Mouse (Mus musculus) MEL (cell line): ENCODE data around the gene Olfr1412. TPM values are rescaled to one million over a fixed set of nuclear protein-coding genes. Genes with fewer than 3 reads are reported as not detected.

ENCODE experiments used
- DNase-seq: peaks from one replicate; pipeline ENCODE4 v3.0.0; 2011; ENCODE audit warnings: low read depth, low spot score
- H3K27ac ChIP-seq: 2 replicates; pipeline ENCODE4 v1.5.1; 2012; ENCODE audit warnings: low read depth, mild to moderate bottlenecking, control low read depth, low read length, moderate library complexity; ENCODE audit not compliant: control insufficient read depth
- H3K27me3 ChIP-seq, 2 experiments: fragments of 150-350 bp in 1 of 2; sonication (generic) in 1 of 2; 2 replicates each; pipeline ENCODE4 v1.6.1; 2012; ENCODE audit warnings: low read length in 2 of 2, mild to moderate bottlenecking in 2 of 2, improper control_type of control experiment in 1 of 2, moderate library complexity in 1 of 2; ENCODE audit not compliant: insufficient read depth in 2 of 2, control insufficient read depth in 1 of 2
- H3K36me3 ChIP-seq, 2 experiments: 2 replicates each; pipeline ENCODE4 v1.6.1; 2012 to 2014; ENCODE audit warnings: low read length in 2 of 2, improper control_type of control experiment in 1 of 2, inconsistent platforms in 1 of 2, mild to moderate bottlenecking in 1 of 2; ENCODE audit not compliant: insufficient read depth in 2 of 2, control insufficient read depth in 1 of 2
- H3K4me1 ChIP-seq, 2 experiments: fragments of 150-350 bp in 1 of 2; sonication (generic) in 1 of 2; 2 replicates each; pipeline ENCODE4 v1.6.1; 2012; ENCODE audit warnings: low read length in 2 of 2, improper control_type of control experiment in 1 of 2, mild to moderate bottlenecking in 1 of 2; ENCODE audit not compliant: insufficient read depth in 2 of 2, control insufficient read depth in 1 of 2
- H3K4me3 ChIP-seq, 2 experiments: fragments of 150-350 bp in 1 of 2; sonication (generic) in 1 of 2; 2 replicates each; pipeline ENCODE4 v1.5.1; 2012; ENCODE audit warnings: low read depth in 2 of 2, low read length in 2 of 2, mild to moderate bottlenecking in 2 of 2, moderate library complexity in 2 of 2, control low read depth in 1 of 2, improper control_type of control experiment in 1 of 2; ENCODE audit not compliant: control insufficient read depth in 1 of 2, insufficient read depth in 1 of 2
- H3K79me2 ChIP-seq: 2 replicates; pipeline ENCODE4 v1.6.1; 2012; ENCODE audit warnings: mild to moderate bottlenecking, low read length, moderate library complexity; ENCODE audit not compliant: control insufficient read depth, poor library complexity, insufficient read depth
- H3K9ac ChIP-seq: 2 replicates; pipeline ENCODE4 v1.6.1; 2012; ENCODE audit warnings: low read depth, mild to moderate bottlenecking, control low read depth, low read length, moderate library complexity; ENCODE audit not compliant: control insufficient read depth, poor library complexity, severe bottlenecking
- H3K9me3 ChIP-seq: fragments of 150-350 bp; sonication (generic); replicated peaks from 2 replicates; pipeline ENCODE4 v1.6.1; 2012; ENCODE audit warnings: mild to moderate bottlenecking, low read length, improper control_type of control experiment, moderate library complexity; ENCODE audit not compliant: insufficient read depth
- BHLHE40 ChIP-seq: IDR thresholded peaks from 2 replicates; pipeline ENCODE4 v1.6.1; 2012; ENCODE audit warnings: low read depth, mild to moderate bottlenecking, inconsistent platforms, low read length, improper control_type of control experiment, borderline replicate concordance
- CHD1 ChIP-seq: IDR thresholded peaks from 2 replicates; pipeline ENCODE4 v1.6.1; 2012; ENCODE audit warnings: low read depth, mild to moderate bottlenecking, inconsistent platforms, low read length, improper control_type of control experiment
- CTCF ChIP-seq, 3 experiments: IDR thresholded peaks in 2 of 3; conservative IDR thresholded peaks in 1 of 3; 2 replicates each; pipeline ENCODE4 v1.5.1; 2011 to 2012; ENCODE audit warnings: low read length in 3 of 3, low read depth in 2 of 3, mild to moderate bottlenecking in 2 of 3, improper control_type of control experiment in 1 of 3, inconsistent platforms in 1 of 3, mixed read lengths in 1 of 3, moderate library complexity in 1 of 3; ENCODE audit not compliant: control insufficient read depth in 1 of 3, insufficient read depth in 1 of 3, poor library complexity in 1 of 3, severe bottlenecking in 1 of 3
- E2F4 ChIP-seq: IDR thresholded peaks from 2 replicates; pipeline ENCODE4 v1.6.1; 2011; ENCODE audit warnings: low read depth, low read length, improper control_type of control experiment, borderline replicate concordance
- EP300 ChIP-seq, 2 experiments: IDR thresholded peaks; 2 replicates each; pipeline ENCODE4 v1.6.1; 2011; ENCODE audit warnings: improper control_type of control experiment in 2 of 2, low read length in 2 of 2, low read depth in 1 of 2, mild to moderate bottlenecking in 1 of 2
- GABPA ChIP-seq: IDR thresholded peaks from 2 replicates; pipeline ENCODE4 v1.6.1; 2012; ENCODE audit warnings: low read depth, mild to moderate bottlenecking, inconsistent platforms, low read length, improper control_type of control experiment, moderate library complexity
- HCFC1 ChIP-seq: IDR thresholded peaks from 2 replicates; pipeline ENCODE4 v1.6.1; 2012; ENCODE audit warnings: low read depth, mild to moderate bottlenecking, inconsistent platforms, low read length, improper control_type of control experiment, moderate library complexity
- JUND ChIP-seq: IDR thresholded peaks from 2 replicates; pipeline ENCODE4 v1.6.1; 2011; ENCODE audit warnings: low read depth, mild to moderate bottlenecking, improper control_type of control experiment, low read length
- KAT2A ChIP-seq: conservative IDR thresholded peaks from 2 replicates; pipeline ENCODE4 v1.6.1; 2012; ENCODE audit warnings: low read depth, low read length, improper control_type of control experiment, inconsistent platforms
- MAFK ChIP-seq: IDR thresholded peaks from 2 replicates; pipeline ENCODE4 v1.6.1; 2011; ENCODE audit warnings: low read depth, mild to moderate bottlenecking, low read length, improper control_type of control experiment, borderline replicate concordance
- MYC ChIP-seq: IDR thresholded peaks from 2 replicates; pipeline ENCODE4 v1.6.1; 2011; ENCODE audit warnings: low read depth, mild to moderate bottlenecking, low read length, improper control_type of control experiment, moderate library complexity
- NELFE ChIP-seq: IDR thresholded peaks from 2 replicates; pipeline ENCODE4 v1.6.1; 2011; ENCODE audit warnings: low read depth, low read length, improper control_type of control experiment
- NRF1 ChIP-seq: IDR thresholded peaks from 2 replicates; pipeline ENCODE4 v1.6.1; 2014; ENCODE audit warnings: low read depth, mild to moderate bottlenecking, inconsistent platforms, low read length, improper control_type of control experiment, moderate library complexity; ENCODE audit not compliant: poor library complexity, insufficient read depth, severe bottlenecking
- POLR2AphosphoS2 ChIP-seq: IDR thresholded peaks from 2 replicates; pipeline ENCODE4 v1.6.1; 2011; ENCODE audit warnings: low read length, improper control_type of control experiment
- RCOR1 ChIP-seq: IDR thresholded peaks from 2 replicates; pipeline ENCODE4 v1.6.1; 2012; ENCODE audit warnings: low read depth, mild to moderate bottlenecking, inconsistent platforms, low read length, improper control_type of control experiment
- SMC3 ChIP-seq: IDR thresholded peaks from 2 replicates; pipeline ENCODE4 v1.6.1; 2011; ENCODE audit warnings: low read depth, low read length, improper control_type of control experiment
- TBP ChIP-seq: IDR thresholded peaks from 2 replicates; pipeline ENCODE4 v1.8.0; 2011; ENCODE audit warnings: low read depth, low read length, improper control_type of control experiment
- UBTF ChIP-seq: IDR thresholded peaks from 2 replicates; pipeline ENCODE4 v1.6.1; 2012; ENCODE audit warnings: low read depth, mild to moderate bottlenecking, inconsistent platforms, low read length, improper control_type of control experiment, moderate library complexity, borderline replicate concordance; ENCODE audit not compliant: insufficient read depth
- ZMIZ1 ChIP-seq: IDR thresholded peaks from 2 replicates; pipeline ENCODE4 v1.6.1; 2012; ENCODE audit warnings: low read depth, mild to moderate bottlenecking, inconsistent platforms, low read length, improper control_type of control experiment, moderate library complexity
- polyA plus RNA-seq, 2 experiments: library from polyadenylated mRNA; stranded (reverse) in 1 of 2; unstranded in 1 of 2; fragments of >175 nt in 1 of 2; fragments of >200 nt in 1 of 2; gene quantifications; 2 replicates each; pipeline versions ENCODE4 v1.2.1 to v1.2.4; 2012; ENCODE audit warnings: low replicate concordance in 2 of 2, low read depth in 1 of 2; ENCODE audit not compliant: insufficient read length in 2 of 2, insufficient read depth in 1 of 2, missing spikeins in 1 of 2
- total RNA-seq: library from RNA; depleted of rRNA; stranded (reverse); fragments of 300-350 nt; gene quantifications from 2 replicates; pipeline ENCODE4 v1.2.3, GENCODE M21; 2012

The Olfr1412 gene
- total and polyA plus RNA-seq, 3 experiments, result not detected

DNA sequence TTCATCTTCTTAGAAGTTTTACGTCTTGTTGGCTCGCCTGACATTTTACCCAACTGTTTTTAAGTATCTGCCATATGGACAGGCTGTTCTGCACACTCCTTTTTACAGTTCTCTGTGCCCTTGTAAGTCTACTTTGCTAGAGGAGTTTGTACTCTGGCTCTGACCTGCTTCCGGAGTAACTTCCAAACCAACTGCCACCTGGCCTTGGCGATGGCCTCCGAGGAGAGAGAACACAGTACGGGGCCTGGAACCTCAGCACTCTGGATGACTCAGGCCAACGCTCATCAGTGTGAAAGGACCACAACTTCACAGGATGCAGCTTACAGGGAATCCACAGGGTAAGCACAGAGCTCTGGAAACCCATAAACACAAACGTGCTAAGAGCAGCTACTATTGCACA lies 48.1 kb downstream of the Olfr1412 start:
- H3K27ac ChIP-seq, result no peak overlapping the region
- H3K4me3 ChIP-seq, result no peak overlapping the region
- TF ChIP-seq JUND, result no peak
- H3K36me3 ChIP-seq, result peaks cover 0 to 2% of the 10 kb centered on the region in 2 experiments; a peak in 1 of 4 replicates
- peaks cover 1% of the 10 kb centered on the region; the same call in 1 of the 2 replicates for H3K79me2 ChIP-seq
- H3K4me1 ChIP-seq, result no peaks in the 10 kb centered on the region
- no peaks in the 10 kb centered on the region for H3K9me3 ChIP-seq
- DNase-seq, result no peak
- no peak overlapping the region for H3K9ac ChIP-seq
- H3K27me3 ChIP-seq, result no peaks in the 10 kb centered on the region

- DNase-seq, result no peak
- Histone ChIP-seq H3K4me1 (no peaks in the 10 kb centered on the region; a peak in 1 of 4 replicates), H3K9ac (no peak overlapping the region), H3K36me3 (peaks cover 1 to 2% of the 10 kb centered on the region in 2 experiments; a peak in 2 of 4 replicates), H3K27ac (no peak overlapping the region), H3K4me3 (no peak overlapping the region), H3K79me2 (peaks cover 9% of the 10 kb centered on the region; the same call in 1 of the 2 replicates), H3K9me3 (no peaks in the 10 kb centered on the region), H3K27me3 (no peaks in the 10 kb centered on the region)
- TF ChIP-seq CTCF (IDR thresholded peaks at IDR 0.05 in 2 of 3, conservative IDR thresholded peaks at IDR 0.05 in 1 of 3; ENCODE audit: control insufficient read depth in 1 of 3, insufficient read depth in 1 of 3, low read depth in 2 of 3, low read length in 3 of 3, poor library complexity in 1 of 3, severe bottlenecking in 1 of 3), result no peak
- TF ChIP-seq GABPA, result no peak
- no peak for TF ChIP-seq BHLHE40
- no peak for TF ChIP-seq NRF1
- no peak; the same call in 1 of the 2 replicates for TF ChIP-seq POLR2AphosphoS2
- TF ChIP-seq EP300 (IDR thresholded peaks at IDR 0.05; ENCODE audit: low read depth in 1 of 2, low read length in 2 of 2), result no peak
- TF ChIP-seq NELFE, result no peak
- TF ChIP-seq KAT2A, result no peak
- TF ChIP-seq MAFK, result no peak
- TF ChIP-seq MYC, result no peak
Observed at GRCm38 (mm10) chr1:92634569-92634968, 49.0 kb downstream of the Olfr1412 start.

DNA sequence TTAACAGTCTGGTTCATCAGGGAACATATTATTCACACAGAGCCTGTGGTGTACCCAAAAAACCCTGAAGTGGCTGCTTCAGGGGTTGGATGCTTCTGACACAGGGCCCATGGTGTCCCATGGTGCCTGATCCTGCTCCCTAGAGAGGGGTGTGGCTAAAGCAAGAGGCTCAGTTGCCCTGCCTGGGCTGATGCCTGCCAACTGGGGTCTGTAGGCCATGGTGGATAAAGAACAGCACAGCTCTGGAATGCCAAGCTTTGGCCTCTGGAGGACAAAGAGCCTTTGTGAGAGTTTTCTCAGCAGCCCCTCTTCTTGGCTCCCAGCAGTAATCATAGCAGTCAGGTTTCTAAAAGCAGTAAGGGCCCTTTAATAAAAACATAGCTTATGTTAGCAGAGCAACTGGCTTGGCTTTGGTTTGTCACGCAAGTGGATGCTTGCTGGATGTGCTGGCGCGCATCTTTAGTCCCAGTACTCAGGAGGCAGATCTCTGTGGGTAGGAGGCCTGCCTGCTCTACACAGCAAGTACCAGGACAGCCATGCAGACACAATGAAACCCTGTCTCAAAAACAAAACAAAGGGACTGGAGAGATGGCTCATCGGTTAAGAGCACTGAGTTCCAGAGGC lies 49.5 kb downstream of the Olfr1412 start:
- H3K9ac ChIP-seq, result no peak overlapping the region
- no peak overlapping the region for H3K4me3 ChIP-seq
- no peak overlapping the region for H3K27ac ChIP-seq
- H3K9me3 ChIP-seq, result no peaks in the 10 kb centered on the region
- no peak for TF ChIP-seq TBP
- TF ChIP-seq POLR2AphosphoS2, result no peak; the same call in 1 of the 2 replicates
- TF ChIP-seq NELFE, result no peak
- no peak for TF ChIP-seq ZMIZ1
- TF ChIP-seq KAT2A, result no peak
- TF ChIP-seq E2F4, result no peak
- TF ChIP-seq MAFK, result no peak
- TF ChIP-seq CHD1, result no peak
- no peak for TF ChIP-seq UBTF
- TF ChIP-seq JUND, result no peak
- no peak for TF ChIP-seq MYC
- no peak for TF ChIP-seq RCOR1
- TF ChIP-seq HCFC1, result no peak
- no peak for TF ChIP-seq SMC3
- TF ChIP-seq, all 39 proteins: peak for 0
- no peak for DNase-seq
- no peaks in the 10 kb centered on the region for H3K27me3 ChIP-seq
- H3K79me2 ChIP-seq, result peaks cover 13% of the 10 kb centered on the region
- peaks cover 2 to 5% of the 10 kb centered on the region in 2 experiments; a peak in 3 of 4 replicates for H3K36me3 ChIP-seq
- H3K4me1 ChIP-seq, result peaks cover 0 to 2% of the 10 kb centered on the region in 2 experiments; a peak in 2 of 4 replicates
